Mouse (Mus musculus) liver, embryonic 12.5 days (tissue): Measurements from ENCODE around the gene Rnf141. TPM values are rescaled to one million over a fixed set of nuclear protein-coding genes. Genes with fewer than 3 reads are reported as not detected.

ENCODE experiments used
- ATAC-seq: fragments of 200-750 bp; cut with Nextera tagmentation; 2 replicates; pipeline ENCODE4 v1.8.0; 2017; ENCODE audit warnings: moderate number of reproducible peaks, mild to moderate bottlenecking, moderate library complexity
- H3K27ac ChIP-seq: fragments of 300-500 bp; sonication (generic); 2 replicates; pipeline ENCODE4 v1.5.1; 2016; ENCODE audit warnings: mild to moderate bottlenecking
- H3K27me3 ChIP-seq: fragments of 300-500 bp; sonication (generic); replicated peaks from 2 replicates; pipeline ENCODE4 v1.6.1; 2016; ENCODE audit warnings: mild to moderate bottlenecking, moderate library complexity
- H3K36me3 ChIP-seq: fragments of 300-500 bp; sonication (generic); 2 replicates; pipeline ENCODE4 v1.6.1; 2016; ENCODE audit warnings: mild to moderate bottlenecking, moderate library complexity
- H3K4me1 ChIP-seq: fragments of 300-500 bp; sonication (generic); 2 replicates; pipeline ENCODE4 v1.6.1; 2016
- H3K4me2 ChIP-seq: fragments of 300-500 bp; sonication (generic); 2 replicates; pipeline ENCODE4 v1.6.1; 2016; ENCODE audit warnings: mild to moderate bottlenecking, moderate library complexity
- H3K4me3 ChIP-seq: fragments of 300-500 bp; sonication (generic); 2 replicates; pipeline ENCODE4 v1.5.1; 2016; ENCODE audit warnings: mild to moderate bottlenecking, moderate library complexity
- H3K9ac ChIP-seq: fragments of 300-500 bp; sonication (generic); 2 replicates; pipeline ENCODE4 v1.6.1; 2016; ENCODE audit warnings: mild to moderate bottlenecking, moderate library complexity
- H3K9me3 ChIP-seq: fragments of 300-500 bp; sonication (generic); replicated peaks from 2 replicates; pipeline ENCODE4 v1.6.1; 2016; ENCODE audit warnings: mild to moderate bottlenecking, moderate library complexity
- WGBS: fragments of 180-500 bp; shearing (Covaris S2); methylation state at CpG from one replicate; pipeline ENCODE4 v1.1.7; 2016; ENCODE audit not compliant: insufficient replicate concordance; 5-methylcytosine and 5-hydroxymethylcytosine counted together
- polyA plus RNA-seq: library from polyadenylated mRNA; unstranded; fragments of >200 nt; fragmentation: Nextera tagmentation; extraction: Ambion mirVana; gene quantifications from 2 replicates; pipeline ENCODE4 v1.2.1, GENCODE M21; 2016

Gene Rnf141
- polyA plus RNA-seq, 1 experiment from 2014 or later, result 29.1 TPM

GRCm38 (mm10) chr7:110774674-110775073 lies 69.6 kb downstream of the Rnf141 start:
- Histone ChIP-seq H3K4me3 (peak overlapping the region; percentile 67), H3K27ac (peak overlapping the region; percentile 93)
- 11% methylated on average over 8 of the region's 8 CpGs for WGBS

GRCm38 (mm10) chr7:110774077-110774476 lies 70.2 kb downstream of the Rnf141 start:
- Histone ChIP-seq H3K4me3 (peak overlapping the region; percentile 67), H3K27me3 (peaks cover 9% of the 10 kb centered on the region), H3K4me2 (peak overlapping the region; percentile 83), H3K27ac (peak overlapping the region; percentile 93), H3K9ac (peak overlapping the region; percentile 85), H3K36me3 (peaks cover 17% of the 10 kb centered on the region), H3K4me1 (peaks cover 98% of the 10 kb centered on the region), H3K9me3 (no peaks in the 10 kb centered on the region)
- WGBS, result 41% methylated on average over 1 of the region's 1 CpGs
- peak; percentile 22 for ATAC-seq

More at GRCm38 (mm10) chr7:110774674-110775073, 69.6 kb downstream of the Rnf141 start:
- Histone ChIP-seq H3K4me1 (peaks cover 98% of the 10 kb centered on the region), H3K36me3 (peaks cover 23% of the 10 kb centered on the region), H3K4me2 (peak overlapping the region; percentile 83), H3K9me3 (no peaks in the 10 kb centered on the region), H3K9ac (peak overlapping the region; percentile 85), H3K27me3 (peaks cover 3% of the 10 kb centered on the region)
- ATAC-seq, result peak; percentile 86

- peaks cover 98% of the 10 kb centered on the region for H3K4me1 ChIP-seq
Measured at GRCm38 (mm10) chr7:110773204-110774002, 70.9 kb downstream of the Rnf141 start.

GRCm38 (mm10) chr7:110772343-110772742 lies 71.9 kb downstream of the Rnf141 start:
- Histone ChIP-seq H3K36me3 (0 out of 2 replicates have a peak, but pooled peaks cover under 1% of the 10 kb centered on the region), H3K4me2 (0 out of 2 replicates have a peak overlapping the region, but pooled peaks have one; percentile 83), H3K27me3 (peaks cover 26% of the 10 kb centered on the region), H3K9me3 (no peaks in the 10 kb centered on the region), H3K4me3 (no peak overlapping the region), H3K9ac (peak overlapping the region; percentile 85), H3K27ac (peak overlapping the region; percentile 93), H3K4me1 (peaks cover 95% of the 10 kb centered on the region)
- WGBS, result 57% methylated on average over 3 of the region's 3 CpGs
- no peak for ATAC-seq

More at GRCm38 (mm10) chr7:110773204-110774002, 70.9 kb downstream of the Rnf141 start:
- H3K4me2 ChIP-seq, result peak overlapping the region; percentile 83
- no peaks in the 10 kb centered on the region for H3K9me3 ChIP-seq
- ATAC-seq, result peak; percentile 66
- H3K27ac ChIP-seq, result peak overlapping the region; percentile 93
- peak overlapping the region; percentile 85 for H3K9ac ChIP-seq
- 4% methylated on average over 14 of the region's 14 CpGs for WGBS
- peaks cover 16% of the 10 kb centered on the region for H3K27me3 ChIP-seq
- H3K36me3 ChIP-seq, result peaks cover 11% of the 10 kb centered on the region
- peak overlapping the region; percentile 67 for H3K4me3 ChIP-seq

GRCm38 (mm10) chr7:110770949-110771348 lies 73.3 kb downstream of the Rnf141 start:
- WGBS, result 34% methylated on average over 4 of the region's 4 CpGs

GRCm38 (mm10) chr7:110769094-110769493 lies 75.2 kb downstream of the Rnf141 start:
- no peaks in the 10 kb centered on the region for H3K36me3 ChIP-seq
- peaks cover 62% of the 10 kb centered on the region for H3K4me1 ChIP-seq
- H3K27ac ChIP-seq, result peak overlapping the region; percentile 49
- H3K4me3 ChIP-seq, result peak overlapping the region; percentile 67
- H3K9me3 ChIP-seq, result no peaks in the 10 kb centered on the region
- no peak for ATAC-seq
- H3K9ac ChIP-seq, result peak overlapping the region; percentile 81
- WGBS, result 15% methylated on average over 4 of the region's 4 CpGs
- peaks cover 31% of the 10 kb centered on the region for H3K27me3 ChIP-seq
- peak overlapping the region; percentile 97 for H3K4me2 ChIP-seq

More at GRCm38 (mm10) chr7:110770949-110771348, 73.3 kb downstream of the Rnf141 start:
- Histone ChIP-seq H3K36me3 (no peaks in the 10 kb centered on the region), H3K9me3 (no peaks in the 10 kb centered on the region), H3K9ac (0 out of 2 replicates have a peak overlapping the region, but pooled peaks have one; percentile 17), H3K27ac (peak overlapping the region; percentile 93), H3K27me3 (peaks cover 31% of the 10 kb centered on the region), H3K4me3 (no peak overlapping the region), H3K4me1 (peaks cover 81% of the 10 kb centered on the region), H3K4me2 (peak overlapping the region; percentile 10)
- ATAC-seq, result peak; percentile 17; the same call in 1 of the 2 replicates

- H3K27ac ChIP-seq, result peak overlapping the region; percentile 49
Measured at GRCm38 (mm10) chr7:110768451-110769064, 75.7 kb downstream of the Rnf141 start.

GRCm38 (mm10) chr7:110768001-110768400 lies 76.3 kb downstream of the Rnf141 start, which contains the start of gene Ampd3:
TSS of gene Ampd3 (plus strand) at chr7:110768206.
- peaks cover 36% of the 10 kb centered on the region for H3K27me3 ChIP-seq
- H3K4me1 ChIP-seq, result peaks cover 54% of the 10 kb centered on the region
- peak within 1 kb of the TSS; percentile 49 for H3K27ac ChIP-seq
- peak within 1 kb of the TSS; percentile 67 for H3K4me3 ChIP-seq
- peak within 1 kb of the TSS; percentile 97 for H3K4me2 ChIP-seq
- peak within 1 kb of the TSS; percentile 81 for H3K9ac ChIP-seq
- 43% methylated on average over 11 of the region's 16 CpGs for WGBS
- H3K36me3 ChIP-seq, result no peaks in the 10 kb centered on the region
- no peaks in the 10 kb centered on the region for H3K9me3 ChIP-seq
- ATAC-seq, result no peak

More at GRCm38 (mm10) chr7:110768451-110769064, 75.7 kb downstream of the Rnf141 start:
- Histone ChIP-seq H3K9me3 (no peaks in the 10 kb centered on the region), H3K4me2 (peak overlapping the region; percentile 97), H3K27me3 (peaks cover 31% of the 10 kb centered on the region), H3K4me1 (peaks cover 58% of the 10 kb centered on the region), H3K36me3 (no peaks in the 10 kb centered on the region), H3K4me3 (peak overlapping the region; percentile 67), H3K9ac (peak overlapping the region; percentile 81)
- WGBS, result 4% methylated on average over 61 of the region's 61 CpGs
- ATAC-seq, result peak; percentile 36

- no peak overlapping the region for H3K4me2 ChIP-seq
- 71% methylated on average over 5 of the region's 5 CpGs for WGBS
- ATAC-seq, result no peak
- no peak overlapping the region for H3K27ac ChIP-seq
- H3K4me3 ChIP-seq, result no peak overlapping the region
- H3K9me3 ChIP-seq, result no peaks in the 10 kb centered on the region
- H3K4me1 ChIP-seq, result peaks cover under 1% of the 10 kb centered on the region
- H3K27me3 ChIP-seq, result peaks cover 23% of the 10 kb centered on the region
- H3K36me3 ChIP-seq, result no peaks in the 10 kb centered on the region
- H3K9ac ChIP-seq, result no peak overlapping the region
Measured at GRCm38 (mm10) chr7:110762605-110763180, 81.6 kb downstream of the Rnf141 start.

- no peak overlapping the region for H3K27ac ChIP-seq
- H3K4me2 ChIP-seq, result no peak overlapping the region
- WGBS, result 45% methylated on average over 2 of the region's 2 CpGs
Measured at GRCm38 (mm10) chr7:110756440-110756839, 87.8 kb downstream of the Rnf141 start.

GRCm38 (mm10) chr7:110753926-110754330 lies 90.3 kb downstream of the Rnf141 start:
- no peak overlapping the region for H3K4me3 ChIP-seq
- H3K9ac ChIP-seq, result no peak overlapping the region
- no peaks in the 10 kb centered on the region for H3K36me3 ChIP-seq
- ATAC-seq, result no peak
- H3K9me3 ChIP-seq, result no peaks in the 10 kb centered on the region
- H3K27ac ChIP-seq, result no peak overlapping the region
- 0 out of 2 replicates have a peak, but pooled peaks cover 3% of the 10 kb centered on the region for H3K4me1 ChIP-seq
- WGBS, result 54% methylated on average over 5 of the region's 5 CpGs
- no peak overlapping the region for H3K4me2 ChIP-seq
- 0 out of 2 replicates have a peak, but pooled peaks cover 6% of the 10 kb centered on the region for H3K27me3 ChIP-seq

More at GRCm38 (mm10) chr7:110756440-110756839, 87.8 kb downstream of the Rnf141 start:
- H3K36me3 ChIP-seq, result no peaks in the 10 kb centered on the region
- H3K27me3 ChIP-seq, result 0 out of 2 replicates have a peak, but pooled peaks cover 6% of the 10 kb centered on the region
- 0 out of 2 replicates have a peak, but pooled peaks cover 3% of the 10 kb centered on the region for H3K4me1 ChIP-seq
- H3K9me3 ChIP-seq, result no peaks in the 10 kb centered on the region
- no peak for ATAC-seq
- H3K4me3 ChIP-seq, result no peak overlapping the region
- no peak overlapping the region for H3K9ac ChIP-seq
